Mouse (Mus musculus): ENCODE measurements around the gene Krt36.

Gene Krt36

DNA sequence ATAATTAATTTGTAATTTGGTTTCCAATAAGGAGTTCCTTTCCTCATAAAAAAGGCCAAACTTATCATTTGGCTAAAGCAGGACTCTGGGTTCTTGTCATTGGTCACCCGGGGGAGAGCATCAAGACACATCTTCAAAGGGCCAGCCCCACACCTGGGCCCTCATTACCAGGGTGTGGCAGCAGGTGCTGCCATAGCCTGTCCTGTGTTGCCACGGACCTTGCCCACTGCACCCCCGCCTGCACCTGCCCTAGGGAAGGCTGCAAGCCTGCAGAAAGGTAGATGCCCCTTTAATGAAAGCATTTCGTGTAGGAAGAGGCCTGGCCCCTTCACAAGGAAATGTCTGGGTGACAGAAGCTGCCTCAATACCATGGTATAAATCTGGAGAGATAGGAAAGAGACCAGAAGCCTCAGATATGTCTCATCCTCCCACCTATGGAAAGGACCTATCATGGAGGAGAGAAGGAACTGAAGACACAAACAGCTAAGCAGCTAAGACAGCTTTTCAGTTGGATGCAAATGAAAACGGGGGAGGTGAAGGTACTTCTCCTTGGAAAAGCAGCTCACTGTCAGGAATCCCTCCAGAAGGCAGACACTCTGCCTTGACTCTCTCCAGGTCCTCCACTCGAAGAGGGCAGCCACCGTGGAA, 16.9 kb downstream of the Krt36 start:
- intact Hi-C loops (cut with DNase I) = no loop called here

DNA sequence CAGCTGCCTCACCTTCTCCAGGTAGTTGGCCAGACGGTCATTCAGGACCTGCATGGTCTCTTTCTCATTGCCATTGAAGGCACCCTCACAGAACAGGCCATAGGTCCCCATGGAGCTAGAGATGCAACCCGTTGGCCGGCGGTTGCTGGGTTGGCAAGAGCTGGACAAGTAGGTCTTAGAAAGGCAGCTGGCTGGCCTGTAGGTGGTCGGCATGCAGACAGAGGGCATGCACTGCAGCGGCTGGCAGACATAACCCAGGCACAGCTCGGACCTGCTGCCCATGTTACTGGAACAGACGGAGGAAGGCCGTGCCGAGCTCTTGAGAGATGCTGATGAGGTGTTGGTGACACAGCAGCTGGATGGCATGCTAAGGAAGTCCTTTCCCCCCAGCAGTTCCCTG, 17.6 kb downstream of the Krt36 start, which contains the start of gene Krt32:
Krt32 (minus strand) TSS at position 366 of the 400 bp plus-strand sequence.
- intact Hi-C loops (cut with DNase I) = no loop called here

DNA sequence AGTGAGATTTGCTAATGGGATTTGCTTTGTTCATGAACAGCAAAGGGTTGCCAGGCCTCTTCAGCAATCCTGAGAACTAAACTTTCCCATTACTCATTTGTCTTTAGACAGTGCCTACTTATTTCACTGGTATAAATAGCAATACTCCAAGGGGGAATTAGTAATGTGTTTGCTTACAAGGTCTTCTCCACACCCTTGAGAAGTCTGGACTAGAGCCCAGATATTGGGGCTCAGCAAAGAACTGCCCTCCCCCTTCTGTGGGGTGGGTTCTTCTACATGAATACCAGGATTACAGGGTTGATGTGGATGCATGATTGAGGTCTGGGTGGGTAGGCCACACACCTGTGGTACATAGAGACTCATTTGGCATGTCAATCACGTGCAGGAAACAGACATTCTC, 31.6 kb downstream of the Krt36 start:
- intact Hi-C loops (cut with DNase I) = no loop called here

DNA sequence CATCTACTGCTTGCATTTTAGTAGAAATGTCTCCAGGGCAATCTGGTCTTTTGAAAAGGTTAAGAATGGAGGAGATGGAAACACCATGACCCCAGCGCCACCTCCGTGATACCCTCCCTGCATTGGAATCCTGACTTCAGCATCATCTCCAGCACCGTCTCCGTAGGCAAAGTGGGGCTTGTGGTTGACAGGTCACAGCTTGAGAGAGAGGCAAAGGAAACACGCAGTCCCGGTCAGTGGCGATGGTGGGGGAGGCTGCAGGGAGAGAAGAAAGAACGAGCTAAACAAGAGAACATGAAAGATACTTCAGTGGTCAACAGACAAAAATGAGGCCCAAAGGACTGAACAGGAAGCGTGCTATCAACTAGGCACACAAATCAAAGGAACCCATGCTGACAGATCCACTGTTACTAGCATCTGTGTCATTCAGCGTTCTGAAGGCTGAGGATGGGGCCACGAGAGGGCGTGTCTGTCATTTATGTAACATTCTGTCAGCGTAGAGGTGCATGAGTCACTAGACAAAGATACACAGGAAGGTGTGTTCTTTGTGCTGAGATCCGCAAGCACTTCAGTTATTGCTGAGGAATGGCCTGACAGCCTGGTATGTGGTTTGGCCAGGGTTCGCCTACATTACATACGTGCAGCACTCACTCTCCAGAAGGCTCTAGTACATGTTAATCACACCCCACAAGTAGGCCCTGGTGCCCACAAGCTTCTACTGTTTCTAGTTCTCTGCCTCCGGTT, 38.0 kb downstream of the Krt36 start:
- intact Hi-C loops (cut with DNase I) = no loop called here

DNA sequence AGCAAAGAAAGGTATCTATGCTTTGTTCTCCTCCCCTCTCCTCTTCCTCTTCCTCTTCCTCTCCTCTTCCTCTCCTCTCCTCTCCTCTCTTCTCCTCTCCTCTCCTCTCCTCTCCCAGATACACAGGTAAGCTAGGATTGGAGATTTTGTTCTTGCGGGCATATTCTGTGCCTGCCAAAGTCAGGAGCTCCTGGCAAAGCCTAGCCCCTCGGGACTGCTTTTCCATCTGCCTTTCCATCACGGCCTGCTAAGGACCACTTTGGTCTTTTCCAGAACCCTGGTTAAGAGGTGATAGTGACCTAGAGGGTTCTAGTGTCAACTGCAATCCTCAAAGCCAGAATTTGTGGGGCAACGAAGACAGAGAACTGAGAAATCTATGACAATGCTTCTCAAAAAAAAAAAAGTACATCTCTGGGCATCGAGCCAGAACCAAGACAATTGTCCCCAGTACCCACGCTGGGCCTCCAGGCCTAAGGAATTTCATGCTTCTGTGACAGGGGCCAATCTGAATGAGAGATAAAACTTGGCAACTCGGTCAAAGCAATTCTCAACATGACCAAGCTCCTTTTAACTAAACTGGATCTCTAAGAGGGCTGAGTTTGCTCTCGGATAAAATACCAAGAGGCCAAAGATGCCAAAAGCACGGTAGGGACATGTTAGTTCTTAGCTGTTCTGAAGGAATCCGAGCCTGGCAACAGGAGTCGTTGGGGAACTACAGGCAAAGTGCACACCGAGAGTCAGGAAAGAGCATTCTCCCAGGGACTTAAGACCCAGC, 39.0 kb downstream of the Krt36 start:
- intact Hi-C loops (cut with DNase I) = no loop called here

DNA sequence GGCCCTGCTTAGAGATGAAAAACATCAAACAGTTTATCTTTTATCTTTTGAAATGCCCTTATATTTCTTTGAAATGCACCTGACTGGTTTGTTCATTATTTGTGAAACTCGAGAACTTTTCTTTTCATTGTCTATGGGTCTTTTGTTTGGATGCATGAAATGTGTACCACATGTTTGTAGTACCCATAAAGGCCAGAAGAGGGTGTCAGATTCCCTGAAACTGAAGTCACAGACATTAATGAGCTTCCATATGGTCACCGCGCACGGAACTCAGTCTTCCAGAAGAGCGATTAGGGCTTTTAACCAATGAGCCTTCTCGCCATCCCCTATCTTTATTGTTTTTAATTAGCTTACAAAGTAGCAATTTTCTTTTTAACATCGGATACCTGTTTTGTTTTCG, 46.6 kb downstream of the Krt36 start:
- intact Hi-C loops (cut with DNase I) = no loop called here

DNA sequence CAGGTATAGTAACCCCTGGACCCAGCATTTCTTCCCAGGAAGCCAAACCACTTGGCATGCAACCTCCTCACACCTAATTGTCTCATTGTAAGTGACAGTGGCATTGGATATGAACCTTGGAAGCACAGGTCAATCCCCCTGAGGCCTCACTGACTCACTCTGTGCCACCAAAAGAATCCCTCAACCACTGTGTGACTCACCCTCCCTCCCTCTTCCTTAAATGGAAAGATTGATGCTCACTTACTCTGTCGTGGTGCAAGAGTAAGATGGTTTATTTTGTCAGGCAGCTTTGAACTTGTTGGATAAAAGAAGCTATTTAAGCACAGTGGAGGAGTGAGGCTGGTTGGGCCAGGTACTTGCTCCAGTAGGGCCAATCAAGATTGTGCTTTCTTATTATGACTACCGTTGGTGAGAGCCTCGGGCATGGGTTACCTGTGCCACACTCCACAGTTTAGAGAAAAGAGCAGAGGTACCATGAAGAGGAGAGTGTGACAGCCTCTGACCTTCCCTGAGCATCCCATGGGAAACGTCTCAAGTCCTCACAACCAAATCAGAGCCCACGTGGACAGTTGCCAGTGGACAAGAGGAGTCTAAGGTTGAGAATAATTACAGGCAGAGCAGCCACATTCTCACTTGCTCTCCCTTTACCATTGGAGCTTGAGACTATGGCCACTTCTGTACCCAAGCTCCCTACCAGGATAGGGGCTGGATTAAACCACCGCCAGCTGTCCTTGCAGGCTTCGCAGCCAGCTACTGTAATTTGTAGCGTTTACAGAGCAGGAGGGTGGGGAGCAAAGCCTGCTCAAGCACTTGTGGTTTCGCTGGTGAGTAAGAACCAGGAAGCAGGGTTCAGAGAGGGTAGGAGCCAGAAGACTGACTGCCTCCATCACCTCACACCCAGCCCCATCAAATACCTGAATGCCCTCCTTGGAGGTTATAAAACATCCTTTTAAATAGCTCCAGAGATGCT, 49.5 kb downstream of the Krt36 start:
- intact Hi-C loops (cut with DNase I) = no loop called here

Data from adrenal gland (tissue).